In the genomic region with DNA sequence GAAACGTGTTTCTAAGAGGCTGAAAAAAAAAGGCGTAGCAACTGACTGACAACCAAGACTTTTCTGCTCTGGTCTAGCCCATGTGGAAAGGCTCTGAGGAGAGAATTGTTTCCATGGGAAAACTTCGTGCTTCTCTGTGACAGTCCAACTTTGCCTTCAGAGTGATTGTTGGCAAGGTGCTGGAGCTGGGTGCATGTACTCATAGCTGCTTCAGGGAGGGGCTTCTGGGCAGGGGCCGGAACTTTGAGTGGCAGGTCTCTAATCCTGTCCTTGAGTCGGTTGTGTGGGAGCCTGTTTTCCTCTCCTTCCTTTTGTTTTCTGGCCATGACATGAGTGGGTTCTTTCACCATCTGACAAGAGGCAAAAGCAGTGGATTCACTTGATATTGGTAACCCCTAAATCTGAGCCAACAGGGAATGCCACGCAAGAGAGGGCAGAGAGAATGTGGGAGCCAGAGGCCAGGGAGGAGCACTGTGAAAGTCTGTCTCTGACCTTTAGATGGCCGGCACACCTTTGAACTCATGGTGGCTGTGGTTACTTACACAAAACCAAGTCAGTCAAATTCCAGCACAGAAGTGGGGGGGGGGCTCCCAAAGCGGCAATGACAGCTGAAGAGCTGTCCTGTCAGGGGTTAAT, we compare ENCODE assay signal across 21 mouse cellular contexts.
DNase-seq lines count a peak whose midpoint lies in the region; ATAC-seq and TF ChIP-seq lines count a peak whose summit lies in the region.
"Had no signal": no experiment of that assay in that cellular context is flagged by ENCODE, and none has a peak within 500 bp of the region (broad histone marks: within the 10 kb centered on the region; RNA-seq: fewer than 3 reads in every experiment).

No protein-coding gene starts in this region.

- H3K36me3 ChIP-seq in forebrain, postnatal 0 days (ENCODE audit: insufficient read depth), result no peaks in the 10 kb centered on the region
- no peaks in the 10 kb centered on the region for H3K36me3 ChIP-seq in forebrain, embryonic 10.5 days (replicated peaks)
- H3K36me3 ChIP-seq in midbrain, embryonic 12.5 days, result no peaks in the 10 kb centered on the region
- H3K36me3 ChIP-seq: heart, embryonic 12.5 days had no signal

- H3K9me3 ChIP-seq in forebrain, postnatal 0 days (ENCODE audit: low read length), result no peaks in the 10 kb centered on the region
- no peaks in the 10 kb centered on the region for H3K9me3 ChIP-seq in forebrain, embryonic 10.5 days
- H3K9me3 ChIP-seq in midbrain, embryonic 12.5 days, result no peaks in the 10 kb centered on the region
- H3K9me3 ChIP-seq: heart, embryonic 12.5 days had no signal

- WGBS in forebrain, postnatal 0 days, result 46% methylated on average over 8 of the region's 8 CpGs
- WGBS in forebrain, embryonic 10.5 days, result 72% methylated on average over 8 of the region's 8 CpGs
- WGBS in midbrain, embryonic 12.5 days, result 39% methylated on average over 8 of the region's 8 CpGs

- H3K4me1 ChIP-seq in forebrain, postnatal 0 days (ENCODE audit: insufficient read depth), result no peaks in the 10 kb centered on the region
- peaks cover 12% of the 10 kb centered on the region for H3K4me1 ChIP-seq in forebrain, embryonic 10.5 days
- peaks cover 9% of the 10 kb centered on the region; the same call in 1 of the 2 replicates for H3K4me1 ChIP-seq in midbrain, embryonic 12.5 days
- H3K4me1 ChIP-seq: heart, embryonic 12.5 days had no signal

- TF ChIP-seq CTCF in forebrain, postnatal 0 days (IDR thresholded peaks at IDR 0.05; ENCODE audit: low read depth), result no peak

- no peak for DNase-seq in forebrain, postnatal 0 days
- DNase-seq in forebrain, embryonic 10.5 days (ENCODE audit: extremely low spot score, low spot score), result no peak
- DNase-seq in kidney, adult 11 months, result peak; percentile 23
- DNase-seq in kidney, adult 18-20 months, result no peak
- peak; percentile 62 for DNase-seq in Muller cell, postnatal 12 days (ENCODE audit: inconsistent ontology term)
- no peak for DNase-seq in gastrocnemius, adult 18-20 months (ENCODE audit: low spot score)
- DNase-seq: adrenal gland, postnatal 14 days; cerebellum, adult 11-12 months; cerebellum, postnatal 14 days; left cerebral cortex, postnatal 4 days; liver; lung, adult 18-20 months; lung, postnatal 4 days; right cerebral cortex, postnatal 14 days; thymus, adult 2 months had no signal

- ATAC-seq in forebrain, postnatal 0 days, result peak; percentile 50; the same call in 1 of the 2 replicates
- peak; percentile 56; the same call in 1 of the 2 replicates for ATAC-seq in midbrain, embryonic 12.5 days (ENCODE audit: low FRiP score, low read depth)
- no peak for ATAC-seq in CD4-positive, CD25-positive, alpha-beta regulatory T cell, adult 4 months
- ATAC-seq: forebrain, embryonic 16.5 days; intestine, postnatal 0 days had no signal

- H3K9ac ChIP-seq in forebrain, postnatal 0 days, result no peak overlapping the region
- H3K9ac ChIP-seq in midbrain, embryonic 12.5 days (replicated peaks), result no peak overlapping the region
- H3K9ac ChIP-seq: heart, embryonic 12.5 days had no signal

- H3K27ac ChIP-seq in forebrain, postnatal 0 days (ENCODE audit: low read depth, low read length), result no peak overlapping the region
- H3K27ac ChIP-seq in forebrain, embryonic 10.5 days, result no peak overlapping the region
- H3K27ac ChIP-seq in midbrain, embryonic 12.5 days (replicated peaks), result 0 out of 2 replicates have a peak overlapping the region, but pooled peaks have one; percentile 10
- H3K27ac ChIP-seq: left cerebral cortex, adult 2 months had no signal

- H3K4me3 ChIP-seq in forebrain, postnatal 0 days (ENCODE audit: low read depth, low read length), result no peak overlapping the region
- no peak overlapping the region for H3K4me3 ChIP-seq in forebrain, embryonic 10.5 days
- no peak overlapping the region for H3K4me3 ChIP-seq in midbrain, embryonic 12.5 days
- H3K4me3 ChIP-seq: heart, embryonic 12.5 days; left cerebral cortex, adult 2 months had no signal

- no peak overlapping the region for H3K4me2 ChIP-seq in forebrain, postnatal 0 days (ENCODE audit: low read depth)
- no peak overlapping the region for H3K4me2 ChIP-seq in midbrain, embryonic 12.5 days (replicated peaks)
- H3K4me2 ChIP-seq: heart, embryonic 12.5 days had no signal

- H3K27me3 ChIP-seq in forebrain, postnatal 0 days (ENCODE audit: insufficient read depth, low read length), result no peaks in the 10 kb centered on the region
- peaks cover 19% of the 10 kb centered on the region for H3K27me3 ChIP-seq in forebrain, embryonic 10.5 days (ENCODE audit: poor library complexity, severe bottlenecking)
- peaks cover 28% of the 10 kb centered on the region for H3K27me3 ChIP-seq in midbrain, embryonic 12.5 days
- H3K27me3 ChIP-seq: heart, embryonic 12.5 days had no signal

Comparison
In these comparisons a context has a peak if more than half of its experiments do, and no peak if none do; other contexts are left out.
1. DNase-seq: peak in kidney, adult 11 months (single experiment) and Muller cell, postnatal 12 days (single experiment); none in forebrain, postnatal 0 days (single experiment), forebrain, embryonic 10.5 days (single experiment), kidney, adult 18-20 months (single experiment) and gastrocnemius, adult 18-20 months (single experiment).